8 mouse cellular contexts compared by ENCODE assay signal in the genomic region with DNA sequence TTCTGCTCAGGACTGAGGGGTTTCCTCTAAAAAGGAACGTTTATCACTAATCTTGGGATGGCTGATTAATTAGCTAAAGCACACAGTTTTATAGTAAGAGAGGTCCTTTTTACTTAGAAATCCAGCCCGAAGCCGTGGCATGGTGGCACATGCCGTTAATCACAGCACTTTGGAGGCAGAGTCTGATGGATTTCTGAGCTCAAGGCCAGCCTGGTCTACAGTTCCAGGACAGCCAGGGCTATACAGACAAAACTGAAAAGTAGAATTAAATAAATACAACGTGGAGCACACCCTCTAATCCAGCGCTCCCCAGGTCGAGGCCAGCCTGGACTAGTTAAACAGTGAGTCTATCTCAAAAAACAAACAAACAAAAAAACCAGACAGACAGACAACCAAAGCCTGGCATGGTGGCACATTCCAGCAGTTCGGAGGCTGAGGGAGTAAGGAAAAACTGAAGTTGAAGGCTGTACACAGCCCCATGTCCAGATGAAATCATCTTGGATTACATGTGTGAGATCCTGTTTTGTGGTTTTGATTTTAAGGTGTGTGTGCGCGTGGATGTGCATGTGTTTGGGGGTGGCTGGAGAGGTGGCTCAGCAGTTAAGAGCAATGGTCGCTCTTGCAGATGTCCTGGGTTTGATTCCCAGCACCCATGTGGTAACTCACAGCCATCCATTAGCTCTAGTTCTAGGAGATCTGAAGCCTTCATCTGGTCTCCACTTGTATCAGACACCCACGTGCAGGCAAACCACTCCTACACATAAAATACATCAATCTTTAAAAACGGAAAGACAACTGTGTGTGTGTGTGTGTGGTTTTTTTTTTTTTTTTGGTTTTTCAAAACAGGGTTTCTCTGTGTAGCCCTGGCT. TPM values are rescaled to one million over a fixed set of nuclear protein-coding genes. Genes with fewer than 3 reads are reported as not detected.
DNase-seq lines count a peak whose midpoint lies in the region; ATAC-seq and TF ChIP-seq lines count a peak whose summit lies in the region.

No protein-coding gene starts in this region.

- no peak for ATAC-seq in lung, embryonic 15.5 days (ENCODE audit: borderline replicate concordance, extremely low read depth, low FRiP score, low TSS enrichment)
- ATAC-seq in embryonic facial prominence, embryonic 15.5 days (ENCODE audit: insufficient number of reproducible peaks, low FRiP score, low TSS enrichment, low read depth) = no peak
- ATAC-seq in frontal cortex, adult (ENCODE audit: low TSS enrichment) = no peak

- H3K27ac ChIP-seq in lung, embryonic 15.5 days = peak overlapping the region; percentile 92
- peak overlapping the region; percentile 96 for H3K27ac ChIP-seq in embryonic facial prominence, embryonic 15.5 days (replicated peaks)
- H3K27ac ChIP-seq in limb, embryonic 10.5 days = peak overlapping the region; percentile 91
- peak overlapping the region; percentile 30 for H3K27ac ChIP-seq in olfactory bulb, adult 2 months (ENCODE audit: insufficient read depth, low read depth, low read length)

- H3K4me2 ChIP-seq in lung, embryonic 15.5 days = peak overlapping the region; percentile 60
- peak overlapping the region; percentile 55 for H3K4me2 ChIP-seq in embryonic facial prominence, embryonic 15.5 days (replicated peaks)

- no peaks in the 10 kb centered on the region for H3K9me3 ChIP-seq in lung, embryonic 15.5 days
- no peaks in the 10 kb centered on the region for H3K9me3 ChIP-seq in embryonic facial prominence, embryonic 15.5 days (replicated peaks)
- H3K9me3 ChIP-seq in limb, embryonic 10.5 days (replicated peaks) = no peaks in the 10 kb centered on the region

- no peak for TF ChIP-seq POLR2A in olfactory bulb, adult 2 months (IDR thresholded peaks at IDR 0.05; ENCODE audit: insufficient read depth, low read depth, low read length)

- WGBS in lung, embryonic 15.5 days = 40% methylated on average over 13 of the region's 13 CpGs
- 41% methylated on average over 13 of the region's 13 CpGs for WGBS in embryonic facial prominence, embryonic 15.5 days
- WGBS in limb, embryonic 10.5 days = 57% methylated on average over 13 of the region's 13 CpGs
- 48% methylated on average over 13 of the region's 13 CpGs for WGBS in olfactory bulb, adult 2 months

- H3K27me3 ChIP-seq in lung, embryonic 15.5 days = no peaks in the 10 kb centered on the region
- no peaks in the 10 kb centered on the region for H3K27me3 ChIP-seq in embryonic facial prominence, embryonic 15.5 days
- no peaks in the 10 kb centered on the region for H3K27me3 ChIP-seq in limb, embryonic 10.5 days (ENCODE audit: low read depth, poor library complexity, severe bottlenecking)

- TF ChIP-seq CTCF in olfactory bulb, adult 2 months (IDR thresholded peaks at IDR 0.05; ENCODE audit: insufficient read depth, low read depth, low read length) = no peak

- intact Hi-C loops in left cerebral cortex, postnatal 25 days (cut with DNase I) = no loop called here

- H3K36me3 ChIP-seq in lung, embryonic 15.5 days = no peaks in the 10 kb centered on the region
- H3K36me3 ChIP-seq in embryonic facial prominence, embryonic 15.5 days = no peaks in the 10 kb centered on the region
- no peaks in the 10 kb centered on the region for H3K36me3 ChIP-seq in limb, embryonic 10.5 days

- peak overlapping the region; percentile 43 for H3K4me3 ChIP-seq in lung, embryonic 15.5 days
- peak overlapping the region; percentile 38 for H3K4me3 ChIP-seq in embryonic facial prominence, embryonic 15.5 days (replicated peaks)
- H3K4me3 ChIP-seq in limb, embryonic 10.5 days = peak overlapping the region; percentile 50
- peak overlapping the region; percentile 50 for H3K4me3 ChIP-seq in olfactory bulb, adult 2 months (ENCODE audit: insufficient read depth, low read depth, low read length)

- DNase-seq in lung, postnatal 25 days (ENCODE audit: low spot score) = no peak
- no peak for DNase-seq in limb, embryonic 10.5 days (ENCODE audit: low spot score)
- no peak for DNase-seq in ovary, adult 18-20 months (ENCODE audit: low spot score)
- DNase-seq in left cerebral cortex, postnatal 25 days (ENCODE audit: low spot score in 2 of 2) = no peak

- H3K4me1 ChIP-seq in lung, embryonic 15.5 days = peaks cover 57% of the 10 kb centered on the region
- peaks cover 94% of the 10 kb centered on the region for H3K4me1 ChIP-seq in embryonic facial prominence, embryonic 15.5 days
- peaks cover 61% of the 10 kb centered on the region for H3K4me1 ChIP-seq in limb, embryonic 10.5 days
- H3K4me1 ChIP-seq in olfactory bulb, adult 2 months (ENCODE audit: control insufficient read depth, insufficient read depth, low read length) = peaks cover 46% of the 10 kb centered on the region

- peak overlapping the region; percentile 24; the same call in 1 of the 2 replicates for H3K9ac ChIP-seq in lung, embryonic 15.5 days
- H3K9ac ChIP-seq in embryonic facial prominence, embryonic 15.5 days = no peak overlapping the region

RNA-seq across cellular contexts. Expression of gene Lmna, which starts 0.9 kb away (rescaled TPM):
- polyA plus RNA-seq in lung, embryonic 15.5 days (2015; fragmentation: Nextera tagmentation; extraction: Ambion mirVana) = 111 and 121 TPM in 2 replicates
- 625 and 678 TPM in 2 replicates for polyA plus RNA-seq in embryonic facial prominence, embryonic 15.5 days (2015; fragmentation: Nextera tagmentation; extraction: Ambion mirVana)
- 9.2 and 14.5 TPM in 2 replicates for polyA plus RNA-seq in limb, embryonic 10.5 days (2016; fragmentation: Nextera tagmentation; extraction: Ambion mirVana)
- not detected in 2 replicates for polyA plus RNA-seq in olfactory bulb, adult 2 months (2012; ENCODE audit: insufficient read depth, insufficient read length, low replicate concordance, missing spikeins)
- total RNA-seq in left cerebral cortex, postnatal 25 days (2021) = 10 to 100 TPM; 42.1 to 48.7 TPM

RNA-seq across cellular contexts. Expression of gene Mex3a, which starts 21.5 kb away (rescaled TPM):
- 15.8 and 16.8 TPM in 2 replicates for polyA plus RNA-seq in lung, embryonic 15.5 days (2015; fragmentation: Nextera tagmentation; extraction: Ambion mirVana)
- polyA plus RNA-seq in embryonic facial prominence, embryonic 15.5 days (2015; fragmentation: Nextera tagmentation; extraction: Ambion mirVana) = 22.5 and 22.8 TPM in 2 replicates
- 28.9 and 34.8 TPM in 2 replicates for polyA plus RNA-seq in limb, embryonic 10.5 days (2016; fragmentation: Nextera tagmentation; extraction: Ambion mirVana)
- not detected in 2 replicates for polyA plus RNA-seq in olfactory bulb, adult 2 months (2012; ENCODE audit: insufficient read depth, insufficient read length, low replicate concordance, missing spikeins)
- 1 to 10 TPM; 2.8 to 3.0 TPM for total RNA-seq in left cerebral cortex, postnatal 25 days (2021)

RNA-seq across cellular contexts. Expression of gene Rab25, which starts 37.4 kb away (rescaled TPM):
- polyA plus RNA-seq in lung, embryonic 15.5 days (2015; fragmentation: Nextera tagmentation; extraction: Ambion mirVana) = 33.1 and 36.4 TPM in 2 replicates
- polyA plus RNA-seq in embryonic facial prominence, embryonic 15.5 days (2015; fragmentation: Nextera tagmentation; extraction: Ambion mirVana) = 96.3 and 107 TPM in 2 replicates
- polyA plus RNA-seq in limb, embryonic 10.5 days (2016; fragmentation: Nextera tagmentation; extraction: Ambion mirVana) = 1.7 and 3.7 TPM in 2 replicates
- not detected in 2 replicates for polyA plus RNA-seq in olfactory bulb, adult 2 months (2012; ENCODE audit: insufficient read depth, insufficient read length, low replicate concordance, missing spikeins)
- total RNA-seq in left cerebral cortex, postnatal 25 days (2021) = not detected

RNA-seq across cellular contexts. Expression of gene Lamtor2, which starts 42.2 kb away (rescaled TPM):
- 165 and 178 TPM in 2 replicates for polyA plus RNA-seq in lung, embryonic 15.5 days (2015; fragmentation: Nextera tagmentation; extraction: Ambion mirVana)
- 183 and 199 TPM in 2 replicates for polyA plus RNA-seq in embryonic facial prominence, embryonic 15.5 days (2015; fragmentation: Nextera tagmentation; extraction: Ambion mirVana)
- 151 and 159 TPM in 2 replicates for polyA plus RNA-seq in limb, embryonic 10.5 days (2016; fragmentation: Nextera tagmentation; extraction: Ambion mirVana)
- 853 TPM in 1 of 2 replicates, not detected in the other for polyA plus RNA-seq in olfactory bulb, adult 2 months (2012; ENCODE audit: insufficient read depth, insufficient read length, low replicate concordance, missing spikeins)
- 10 to 100 TPM; 96.9 to 99.5 TPM for total RNA-seq in left cerebral cortex, postnatal 25 days (2021)

RNA-seq across cellular contexts. Expression of gene Ubqln4, which starts 42.9 kb away (rescaled TPM):
- polyA plus RNA-seq in lung, embryonic 15.5 days (2015; fragmentation: Nextera tagmentation; extraction: Ambion mirVana) = 46.4 and 49.4 TPM in 2 replicates
- 44.4 and 47.6 TPM in 2 replicates for polyA plus RNA-seq in embryonic facial prominence, embryonic 15.5 days (2015; fragmentation: Nextera tagmentation; extraction: Ambion mirVana)
- 78.8 and 79.5 TPM in 2 replicates for polyA plus RNA-seq in limb, embryonic 10.5 days (2016; fragmentation: Nextera tagmentation; extraction: Ambion mirVana)
- 138 TPM in 1 of 2 replicates, not detected in the other for polyA plus RNA-seq in olfactory bulb, adult 2 months (2012; ENCODE audit: insufficient read depth, insufficient read length, low replicate concordance, missing spikeins)
- total RNA-seq in left cerebral cortex, postnatal 25 days (2021) = 100 to 1,000 TPM; 128 to 129 TPM

Comparison
In these comparisons a context has a peak if more than half of its experiments do, and no peak if none do; other contexts are left out.
1. H3K27ac ChIP-seq: peak in every context shown above with its lines; median percentile 96 in embryonic facial prominence, embryonic 15.5 days; 92 in lung, embryonic 15.5 days; 91 in limb, embryonic 10.5 days; 30 in olfactory bulb, adult 2 months.
2. RNA of gene Lmna, which starts 0.9 kb away (polyA plus RNA-seq): 625 to 678 TPM in embryonic facial prominence, embryonic 15.5 days, 111 to 121 TPM in lung, embryonic 15.5 days and 9.2 to 14.5 TPM in limb, embryonic 10.5 days; not detected in olfactory bulb, adult 2 months; every median in the first group is over 10 times any median in the second.
3. Peak in every context shown above with its lines, with median percentiles within 50 percentile points of each other: H3K4me3 ChIP-seq.